ENCODE assay signal across 16 mouse cellular contexts in genomic region chr1:37884451-37884850, GRCm38 (mm10). TPM values are rescaled to one million over a fixed set of nuclear protein-coding genes. Genes with fewer than 3 reads are reported as not detected.
DNase-seq lines count a peak whose midpoint lies in the region; ATAC-seq and TF ChIP-seq lines count a peak whose summit lies in the region.
"Had no signal": no experiment of that assay in that cellular context is flagged by ENCODE, and none has a peak within 500 bp of the region (broad histone marks: within the 10 kb centered on the region; RNA-seq: fewer than 3 reads in every experiment).

No protein-coding gene starts in this region.

- ATAC-seq in erythroblast, adult 5-6 weeks (replicated peaks; ENCODE audit: low FRiP score, poor library complexity, severe bottlenecking), result peak; percentile 96
- peak; percentile 96 for ATAC-seq in megakaryocyte progenitor cell, adult 5-6 weeks (replicated peaks; ENCODE audit: poor library complexity)
- ATAC-seq: inflammation-experienced regulatory T-cells, adult 6 months had no signal

- no peak for TF ChIP-seq POLR2A in CH12.LX (IDR thresholded peaks at IDR 0.05; ENCODE audit: low read depth, low read length)

- H3K36me3 ChIP-seq in CH12.LX (replicated peaks in 1 of 2; ENCODE audit: control insufficient read depth in 1 of 2, insufficient read depth in 1 of 2, low read length in 1 of 2), result peaks cover 28 to 70% of the 10 kb centered on the region in 2 experiments

- no peak overlapping the region for H3K4me2 ChIP-seq in CH12.LX (ENCODE audit: insufficient read depth, low read depth, poor library complexity, severe bottlenecking)
- H3K4me2 ChIP-seq: embryonic facial prominence, embryonic 15.5 days had no signal

- H3K27me3 ChIP-seq in CH12.LX (replicated peaks), result no peaks in the 10 kb centered on the region
- H3K27me3 ChIP-seq: embryonic facial prominence, embryonic 15.5 days had no signal

- no peak overlapping the region for H3K4me3 ChIP-seq in CH12.LX (replicated peaks in 1 of 3; ENCODE audit: low read depth in 2 of 3, low read length in 2 of 3, poor library complexity in 1 of 3)
- H3K4me3 ChIP-seq: embryonic facial prominence, embryonic 15.5 days; myocyte had no signal

- no peaks in the 10 kb centered on the region for H3K9me3 ChIP-seq in CH12.LX (replicated peaks; ENCODE audit: low read length)
- H3K9me3 ChIP-seq: embryonic facial prominence, embryonic 15.5 days had no signal

- peaks cover 2% of the 10 kb centered on the region; the same call in 1 of the 2 replicates for H3K79me2 ChIP-seq in CH12.LX (replicated peaks; ENCODE audit: control insufficient read depth, extremely low read depth, insufficient read depth, poor library complexity, severe bottlenecking)

- peaks cover 3 to 18% of the 10 kb centered on the region in 2 experiments for H3K4me1 ChIP-seq in CH12.LX (ENCODE audit: control insufficient read depth in 1 of 2, insufficient read depth in 2 of 2)

- no peak overlapping the region for H3K27ac ChIP-seq in CH12.LX (ENCODE audit: insufficient read depth, low read depth)
- H3K27ac ChIP-seq: embryonic facial prominence, embryonic 15.5 days had no signal

- dilution Hi-C loops in CH12.LX (cut with MboI; ENCODE audit: extremely low pct_ligation_motif_present, extremely low pct_unique_long_range_greater_than_20kb, low sequenced_read_pairs), result no loop called here

- TF ChIP-seq EP300 in CH12.LX (IDR thresholded peaks at IDR 0.05; ENCODE audit: low read length), result no peak

- intact Hi-C loops in gastrocnemius, postnatal 36 days (cut with DNase I), result no loop called here

- in situ Hi-C loops in CH12.LX (cut with MboI; ENCODE audit: low pct_ligation_motif_present, low pct_unique_long_range_greater_than_20kb, low sequenced_read_pairs), result no loop called here

- no peak overlapping the region for H3K9ac ChIP-seq in CH12.LX (ENCODE audit: insufficient read depth, low read depth)
- H3K9ac ChIP-seq: embryonic facial prominence, embryonic 15.5 days had no signal

- peak; percentile 18 for DNase-seq in embryo, embryonic 11 days
- DNase-seq in embryo, embryonic 10.5 days (ENCODE audit: low spot score), result no peak
- DNase-seq in CH12.LX (ENCODE audit: extremely low read depth), result peak; percentile 94
- no peak for DNase-seq in gastrocnemius, postnatal 36 days
- DNase-seq in cerebellum, adult 11 months, result no peak
- DNase-seq in cerebellum, adult 11-12 months, result no peak
- DNase-seq: cerebellum, adult 18-20 months had no signal

- no peak for TF ChIP-seq CTCF in CH12.LX (conservative IDR thresholded peaks at IDR 0.05 in 1 of 2, IDR thresholded peaks at IDR 0.05 in 1 of 2; ENCODE audit: low read depth in 2 of 2, low read length in 2 of 2)

- TF ChIP-seq RAD21 in CH12.LX (IDR thresholded peaks at IDR 0.05; ENCODE audit: low read depth, low read length), result no peak

TF ChIP-seq in CH12.LX, 34 proteins besides CTCF, POLR2A, EP300 and RAD21:
- TF ChIP-seq ZNF384 (IDR thresholded peaks at IDR 0.05; ENCODE audit: low read depth, low read length) (no peak), ZMIZ1 (IDR thresholded peaks at IDR 0.05; ENCODE audit: low read depth, low read length) (no peak), GABPA (IDR thresholded peaks at IDR 0.05; ENCODE audit: insufficient replicate concordance, low read depth, low read length) (no peak), HCFC1 (IDR thresholded peaks at IDR 0.05; ENCODE audit: low read depth, low read length) (no peak), ZKSCAN1 (IDR thresholded peaks at IDR 0.05; ENCODE audit: borderline replicate concordance, low read depth, low read length) (no peak), TBP (conservative IDR thresholded peaks at IDR 0.05; ENCODE audit: low read depth, low read length) (no peak), MXI1 (IDR thresholded peaks at IDR 0.05; ENCODE audit: low read depth, low read length) (no peak), MYC (IDR thresholded peaks at IDR 0.05; ENCODE audit: low read depth, low read length) (no peak), E2F4 (IDR thresholded peaks at IDR 0.05; ENCODE audit: insufficient replicate concordance, low read depth, low read length) (no peak), CHD2 (IDR thresholded peaks at IDR 0.05; ENCODE audit: low read length) (no peak), CHD1 (IDR thresholded peaks at IDR 0.05; ENCODE audit: low read depth, low read length) (no peak)

RNA-seq across cellular contexts. Expression of gene Mitd1, which starts 5.8 kb away (rescaled TPM):
- 13.3 and 15.9 TPM in 2 replicates for total RNA-seq in CH12.LX (2012; rRNA removed)
- 28.1 and 31.3 TPM in 2 replicates for total RNA-seq in CH12.LX (2014; rRNA removed)
- 19.9 and 20.1 TPM in 2 replicates for polyA plus RNA-seq in CH12.LX (2012; ENCODE audit: insufficient read length, low read depth)
- total RNA-seq in erythroblast, adult 5-6 weeks (2015; ENCODE audit: low replicate concordance), result 10.4 and 24.9 TPM in 2 replicates
- 6.7 and 13.4 TPM in 2 replicates for total RNA-seq in erythroblast, adult 5-6 weeks (2017; ENCODE audit: low replicate concordance)
- total RNA-seq in megakaryocyte progenitor cell, adult 5-6 weeks (2015), result 28.2 and 46.0 TPM in 2 replicates
- total RNA-seq in megakaryocyte progenitor cell, adult 5-6 weeks (2017), result 29.5 and 41.7 TPM in 2 replicates
- 1 to 10 TPM; 1.6 to 2.3 TPM for total RNA-seq in gastrocnemius, postnatal 36 days (2021)

RNA-seq across cellular contexts. Expression of gene Mrpl30, which starts 5.8 kb away (rescaled TPM):
- total RNA-seq in CH12.LX (2012; rRNA removed) (107 and 134 TPM in 2 replicates), CH12.LX (2014; rRNA removed) (242 and 267 TPM in 2 replicates)
- polyA plus RNA-seq in CH12.LX (2012; ENCODE audit: insufficient read length, low read depth), result 118 and 141 TPM in 2 replicates
- 99.0 and 111 TPM in 2 replicates for total RNA-seq in erythroblast, adult 5-6 weeks (2015; ENCODE audit: low replicate concordance)
- 36.2 and 43.3 TPM in 2 replicates for total RNA-seq in erythroblast, adult 5-6 weeks (2017; ENCODE audit: low replicate concordance)
- 286 TPM in 2 replicates for total RNA-seq in megakaryocyte progenitor cell, adult 5-6 weeks (2015)
- 233 and 248 TPM in 2 replicates for total RNA-seq in megakaryocyte progenitor cell, adult 5-6 weeks (2017)
- total RNA-seq in gastrocnemius, postnatal 36 days (2021), result 100 to 1,000 TPM; 234 to 269 TPM

RNA-seq across cellular contexts. Expression of gene Lipt1, which starts 12.9 kb away (rescaled TPM):
- total RNA-seq in CH12.LX (2012; rRNA removed) (7.9 and 8.6 TPM in 2 replicates), CH12.LX (2014; rRNA removed) (12.4 and 13.2 TPM in 2 replicates)
- polyA plus RNA-seq in CH12.LX (2012; ENCODE audit: insufficient read length, low read depth), result 7.5 and 8.1 TPM in 2 replicates
- total RNA-seq in erythroblast, adult 5-6 weeks (2015; ENCODE audit: low replicate concordance), result 0.63 TPM in 1 of 2 replicates, not detected in the other
- total RNA-seq in erythroblast, adult 5-6 weeks (2017; ENCODE audit: low replicate concordance), result not detected in 2 replicates
- total RNA-seq in megakaryocyte progenitor cell, adult 5-6 weeks (2015), result 4.4 and 5.8 TPM in 2 replicates
- 5.1 and 8.0 TPM in 2 replicates for total RNA-seq in megakaryocyte progenitor cell, adult 5-6 weeks (2017)
- total RNA-seq in gastrocnemius, postnatal 36 days (2021), result 1 to 10 TPM; 5.4 to 7.1 TPM

RNA-seq across cellular contexts. Expression of gene Tsga10, which starts 18.2 kb away (rescaled TPM):
- total RNA-seq in CH12.LX (2012; rRNA removed), result 0.29 and 0.47 TPM in 2 replicates
- 0.55 and 0.70 TPM in 2 replicates for total RNA-seq in CH12.LX (2014; rRNA removed)
- polyA plus RNA-seq in CH12.LX (2012; ENCODE audit: insufficient read length, low read depth), result 0.57 and 0.75 TPM in 2 replicates
- 1.3 and 2.5 TPM in 2 replicates for total RNA-seq in erythroblast, adult 5-6 weeks (2015; ENCODE audit: low replicate concordance)
- total RNA-seq in erythroblast, adult 5-6 weeks (2017; ENCODE audit: low replicate concordance), result 2.9 and 5.2 TPM in 2 replicates
- total RNA-seq in megakaryocyte progenitor cell, adult 5-6 weeks (2015), result 7.5 and 8.6 TPM in 2 replicates
- 8.1 and 9.6 TPM in 2 replicates for total RNA-seq in megakaryocyte progenitor cell, adult 5-6 weeks (2017)
- total RNA-seq in gastrocnemius, postnatal 36 days (2021), result 1 to 10 TPM; 3.4 to 5.0 TPM

RNA-seq across cellular contexts. Expression of gene Lyg2, which starts 31.8 kb away (rescaled TPM):
- total RNA-seq in CH12.LX (2012; rRNA removed) (not detected in 2 replicates), CH12.LX (2014; rRNA removed) (not detected in 2 replicates)
- polyA plus RNA-seq in CH12.LX (2012; ENCODE audit: insufficient read length, low read depth), result not detected in 2 replicates
- total RNA-seq in erythroblast, adult 5-6 weeks (2015; ENCODE audit: low replicate concordance), result 0.77 TPM in 1 of 2 replicates, not detected in the other
- not detected in 2 replicates for total RNA-seq in erythroblast, adult 5-6 weeks (2017; ENCODE audit: low replicate concordance)
- not detected in 2 replicates for total RNA-seq in megakaryocyte progenitor cell, adult 5-6 weeks (2015)
- total RNA-seq in megakaryocyte progenitor cell, adult 5-6 weeks (2017), result not detected in 2 replicates
- total RNA-seq in gastrocnemius, postnatal 36 days (2021), result not detected
- total RNA-seq: adrenal gland, adult 18-20 months had no signal
- polyA plus RNA-seq: heart, embryonic 16.5 days; inflammation-experienced regulatory T-cells, adult 6 months; large intestine, adult 2 months; limb, embryonic 11.5 days; myocyte had no signal

Comparison
In these comparisons a context has a peak if more than half of its experiments do, and no peak if none do; other contexts are left out.
1. DNase-seq: peak in embryo, embryonic 11 days (single experiment) and CH12.LX (single experiment); none in embryo, embryonic 10.5 days (single experiment), gastrocnemius, postnatal 36 days (0 of 2), cerebellum, adult 11 months (single experiment) and cerebellum, adult 11-12 months (single experiment).